Mouse (Mus musculus) MEL (cell line): Measurements from ENCODE around the gene Usp19. TPM values are rescaled to one million over a fixed set of nuclear protein-coding genes. Genes with fewer than 3 reads are reported as not detected.

Experiments
- DNase-seq: peaks from one replicate; pipeline ENCODE4 v3.0.0; 2011; ENCODE audit warnings: low read depth, low spot score
- H3K27ac ChIP-seq: 2 replicates; pipeline ENCODE4 v1.5.1; 2012; ENCODE audit warnings: low read depth, mild to moderate bottlenecking, control low read depth, low read length, moderate library complexity; ENCODE audit not compliant: control insufficient read depth
- H3K27me3 ChIP-seq, 2 experiments: fragments of 150-350 bp in 1 of 2; sonication (generic) in 1 of 2; 2 replicates each; pipeline ENCODE4 v1.6.1; 2012; ENCODE audit warnings: low read length in 2 of 2, mild to moderate bottlenecking in 2 of 2, improper control_type of control experiment in 1 of 2, moderate library complexity in 1 of 2; ENCODE audit not compliant: insufficient read depth in 2 of 2, control insufficient read depth in 1 of 2
- H3K36me3 ChIP-seq, 2 experiments: 2 replicates each; pipeline ENCODE4 v1.6.1; 2012 to 2014; ENCODE audit warnings: low read length in 2 of 2, improper control_type of control experiment in 1 of 2, inconsistent platforms in 1 of 2, mild to moderate bottlenecking in 1 of 2; ENCODE audit not compliant: insufficient read depth in 2 of 2, control insufficient read depth in 1 of 2
- H3K4me1 ChIP-seq, 2 experiments: fragments of 150-350 bp in 1 of 2; sonication (generic) in 1 of 2; 2 replicates each; pipeline ENCODE4 v1.6.1; 2012; ENCODE audit warnings: low read length in 2 of 2, improper control_type of control experiment in 1 of 2, mild to moderate bottlenecking in 1 of 2; ENCODE audit not compliant: insufficient read depth in 2 of 2, control insufficient read depth in 1 of 2
- H3K4me3 ChIP-seq, 2 experiments: fragments of 150-350 bp in 1 of 2; sonication (generic) in 1 of 2; 2 replicates each; pipeline ENCODE4 v1.5.1; 2012; ENCODE audit warnings: low read depth in 2 of 2, low read length in 2 of 2, mild to moderate bottlenecking in 2 of 2, moderate library complexity in 2 of 2, control low read depth in 1 of 2, improper control_type of control experiment in 1 of 2; ENCODE audit not compliant: control insufficient read depth in 1 of 2, insufficient read depth in 1 of 2
- H3K79me2 ChIP-seq: 2 replicates; pipeline ENCODE4 v1.6.1; 2012; ENCODE audit warnings: mild to moderate bottlenecking, low read length, moderate library complexity; ENCODE audit not compliant: control insufficient read depth, poor library complexity, insufficient read depth
- H3K9ac ChIP-seq: 2 replicates; pipeline ENCODE4 v1.6.1; 2012; ENCODE audit warnings: low read depth, mild to moderate bottlenecking, control low read depth, low read length, moderate library complexity; ENCODE audit not compliant: control insufficient read depth, poor library complexity, severe bottlenecking
- H3K9me3 ChIP-seq: fragments of 150-350 bp; sonication (generic); replicated peaks from 2 replicates; pipeline ENCODE4 v1.6.1; 2012; ENCODE audit warnings: mild to moderate bottlenecking, low read length, improper control_type of control experiment, moderate library complexity; ENCODE audit not compliant: insufficient read depth
- BHLHE40 ChIP-seq: IDR thresholded peaks from 2 replicates; pipeline ENCODE4 v1.6.1; 2012; ENCODE audit warnings: low read depth, mild to moderate bottlenecking, inconsistent platforms, low read length, improper control_type of control experiment, borderline replicate concordance
- CHD2 ChIP-seq: IDR thresholded peaks from 2 replicates; pipeline ENCODE4 v1.6.1; 2011; ENCODE audit warnings: low read length, improper control_type of control experiment
- E2F4 ChIP-seq: IDR thresholded peaks from 2 replicates; pipeline ENCODE4 v1.6.1; 2011; ENCODE audit warnings: low read depth, low read length, improper control_type of control experiment, borderline replicate concordance
- ELF1 ChIP-seq: IDR thresholded peaks from 2 replicates; pipeline ENCODE4 v1.6.1; 2014; ENCODE audit warnings: low read depth, mild to moderate bottlenecking, inconsistent platforms, low read length, improper control_type of control experiment, moderate library complexity
- EP300 ChIP-seq, 2 experiments: IDR thresholded peaks; 2 replicates each; pipeline ENCODE4 v1.6.1; 2011; ENCODE audit warnings: improper control_type of control experiment in 2 of 2, low read length in 2 of 2, low read depth in 1 of 2, mild to moderate bottlenecking in 1 of 2
- ETS1 ChIP-seq: IDR thresholded peaks from 2 replicates; pipeline ENCODE4 v1.6.1; 2012; ENCODE audit warnings: low read depth, mild to moderate bottlenecking, inconsistent platforms, low read length, improper control_type of control experiment, moderate library complexity
- GABPA ChIP-seq: IDR thresholded peaks from 2 replicates; pipeline ENCODE4 v1.6.1; 2012; ENCODE audit warnings: low read depth, mild to moderate bottlenecking, inconsistent platforms, low read length, improper control_type of control experiment, moderate library complexity
- GATA1 ChIP-seq: IDR thresholded peaks from 2 replicates; pipeline ENCODE4 v1.6.1; 2011; ENCODE audit warnings: low read depth, low read length, improper control_type of control experiment
- HCFC1 ChIP-seq: IDR thresholded peaks from 2 replicates; pipeline ENCODE4 v1.6.1; 2012; ENCODE audit warnings: low read depth, mild to moderate bottlenecking, inconsistent platforms, low read length, improper control_type of control experiment, moderate library complexity
- JUND ChIP-seq: IDR thresholded peaks from 2 replicates; pipeline ENCODE4 v1.6.1; 2011; ENCODE audit warnings: low read depth, mild to moderate bottlenecking, improper control_type of control experiment, low read length
- KAT2A ChIP-seq: conservative IDR thresholded peaks from 2 replicates; pipeline ENCODE4 v1.6.1; 2012; ENCODE audit warnings: low read depth, low read length, improper control_type of control experiment, inconsistent platforms
- MAFK ChIP-seq: IDR thresholded peaks from 2 replicates; pipeline ENCODE4 v1.6.1; 2011; ENCODE audit warnings: low read depth, mild to moderate bottlenecking, low read length, improper control_type of control experiment, borderline replicate concordance
- MAX ChIP-seq: IDR thresholded peaks from 2 replicates; pipeline ENCODE4 v1.6.1; 2011; ENCODE audit warnings: low read length, improper control_type of control experiment
- MEF2A ChIP-seq: IDR thresholded peaks from 2 replicates; pipeline ENCODE4 v1.6.1; 2014; ENCODE audit warnings: low read depth, mild to moderate bottlenecking, inconsistent platforms, low read length, improper control_type of control experiment; ENCODE audit not compliant: poor library complexity, insufficient replicate concordance, severe bottlenecking; ENCODE audit errors: extremely low read depth
- MXI1 ChIP-seq: IDR thresholded peaks from 2 replicates; pipeline ENCODE4 v1.6.1; 2011; ENCODE audit warnings: mild to moderate bottlenecking, low read depth, low read length, improper control_type of control experiment
- MYB ChIP-seq: IDR thresholded peaks from 2 replicates; pipeline ENCODE4 v1.6.1; 2011; ENCODE audit warnings: mild to moderate bottlenecking, low read depth, low read length, improper control_type of control experiment
- NELFE ChIP-seq: IDR thresholded peaks from 2 replicates; pipeline ENCODE4 v1.6.1; 2011; ENCODE audit warnings: low read depth, low read length, improper control_type of control experiment
- NRF1 ChIP-seq: IDR thresholded peaks from 2 replicates; pipeline ENCODE4 v1.6.1; 2014; ENCODE audit warnings: low read depth, mild to moderate bottlenecking, inconsistent platforms, low read length, improper control_type of control experiment, moderate library complexity; ENCODE audit not compliant: poor library complexity, insufficient read depth, severe bottlenecking
- POLR2A ChIP-seq, 2 experiments: IDR thresholded peaks; 2 replicates each; pipeline ENCODE4 v1.6.1; 2011 to 2012; ENCODE audit warnings: low read length in 2 of 2, mild to moderate bottlenecking in 2 of 2, control low read depth in 1 of 2, improper control_type of control experiment in 1 of 2, low read depth in 1 of 2, moderate library complexity in 1 of 2; ENCODE audit not compliant: control insufficient read depth in 1 of 2, insufficient read depth in 1 of 2, poor library complexity in 1 of 2
- POLR2AphosphoS2 ChIP-seq: IDR thresholded peaks from 2 replicates; pipeline ENCODE4 v1.6.1; 2011; ENCODE audit warnings: low read length, improper control_type of control experiment
- POLR2AphosphoS5 ChIP-seq: IDR thresholded peaks from 2 replicates; pipeline ENCODE4 v1.6.1; 2012; ENCODE audit warnings: low read depth, borderline replicate concordance, mild to moderate bottlenecking, inconsistent platforms, low read length, moderate library complexity, mixed read lengths
- RAD21 ChIP-seq: IDR thresholded peaks from 2 replicates; pipeline ENCODE4 v1.6.1; 2011; ENCODE audit warnings: mild to moderate bottlenecking, low read depth, low read length, improper control_type of control experiment
- RCOR1 ChIP-seq: IDR thresholded peaks from 2 replicates; pipeline ENCODE4 v1.6.1; 2012; ENCODE audit warnings: low read depth, mild to moderate bottlenecking, inconsistent platforms, low read length, improper control_type of control experiment
- SIN3A ChIP-seq: IDR thresholded peaks from 2 replicates; pipeline ENCODE4 v1.6.1; 2012; ENCODE audit warnings: low read length, improper control_type of control experiment, inconsistent platforms
- SMC3 ChIP-seq: IDR thresholded peaks from 2 replicates; pipeline ENCODE4 v1.6.1; 2011; ENCODE audit warnings: low read depth, low read length, improper control_type of control experiment
- TBP ChIP-seq: IDR thresholded peaks from 2 replicates; pipeline ENCODE4 v1.8.0; 2011; ENCODE audit warnings: low read depth, low read length, improper control_type of control experiment
- TCF12 ChIP-seq: IDR thresholded peaks from 2 replicates; pipeline ENCODE4 v1.6.1; 2014; ENCODE audit warnings: low read depth, mild to moderate bottlenecking, inconsistent platforms, low read length, improper control_type of control experiment, moderate library complexity
- USF1 ChIP-seq: IDR thresholded peaks from 2 replicates; pipeline ENCODE4 v1.6.1; 2014; ENCODE audit warnings: low read depth, mild to moderate bottlenecking, inconsistent platforms, low read length, improper control_type of control experiment, moderate library complexity
- USF2 ChIP-seq, 2 experiments: IDR thresholded peaks; 2 replicates each; pipeline ENCODE4 v1.6.1; 2011 to 2012; ENCODE audit warnings: improper control_type of control experiment in 2 of 2, low read length in 2 of 2, borderline replicate concordance in 1 of 2, inconsistent platforms in 1 of 2, low read depth in 1 of 2, mild to moderate bottlenecking in 1 of 2; ENCODE audit not compliant: insufficient read depth in 1 of 2
- ZC3H11A ChIP-seq: IDR thresholded peaks from 2 replicates; pipeline ENCODE4 v1.6.1; 2012; ENCODE audit warnings: low read depth, mild to moderate bottlenecking, inconsistent platforms, low read length, improper control_type of control experiment
- polyA plus RNA-seq, 2 experiments: library from polyadenylated mRNA; stranded (reverse) in 1 of 2; unstranded in 1 of 2; fragments of >175 nt in 1 of 2; fragments of >200 nt in 1 of 2; gene quantifications; 2 replicates each; pipeline versions ENCODE4 v1.2.1 to v1.2.4; 2012; ENCODE audit warnings: low replicate concordance in 2 of 2, low read depth in 1 of 2; ENCODE audit not compliant: insufficient read length in 2 of 2, insufficient read depth in 1 of 2, missing spikeins in 1 of 2
- total RNA-seq: library from RNA; depleted of rRNA; stranded (reverse); fragments of 300-350 nt; gene quantifications from 2 replicates; pipeline ENCODE4 v1.2.3, GENCODE M21; 2012

Usp19 gene
- total and polyA plus RNA-seq, 3 experiments, result 76.1 to 162 TPM; not detected in 1

GRCm38 (mm10) chr9:108517931-108518332, 27.5 kb downstream of the Usp19 start (continued):
- TF ChIP-seq JUND (no peak), BHLHE40 (no peak), ZC3H11A (no peak), USF1 (no peak), POLR2A (IDR thresholded peaks at IDR 0.05; ENCODE audit: control insufficient read depth in 1 of 2, insufficient read depth in 1 of 2, low read depth in 1 of 2, low read length in 2 of 2, poor library complexity in 1 of 2) (peak in 1 of 2 experiments; percentile 61; a peak in 2 of 4 replicates), KAT2A (peak; percentile 50), MAX (peak; percentile 70), SMC3 (0 out of 2 replicates have a peak, but pooled peaks have one; percentile 11), MXI1 (peak; percentile 92), MAFK (no peak; the same call in 1 of the 2 replicates), NELFE (peak; percentile 46), E2F4 (no peak), ELF1 (peak; percentile 37; the same call in 1 of the 2 replicates), TCF12 (no peak), RAD21 (no peak)

- Histone ChIP-seq H3K36me3 (peaks cover 27 to 35% of the 10 kb centered on the region in 2 experiments), H3K79me2 (peaks cover 64% of the 10 kb centered on the region), H3K27me3 (no peaks in the 10 kb centered on the region)
- no peak for TF ChIP-seq MEF2A
- TF ChIP-seq POLR2AphosphoS5, result no peak
- peak; percentile 66 for TF ChIP-seq ETS1
- peak; percentile 59 to 77 for TF ChIP-seq EP300 (IDR thresholded peaks at IDR 0.05; ENCODE audit: low read depth in 1 of 2, low read length in 2 of 2)
- TF ChIP-seq JUND, result no peak
- no peak for TF ChIP-seq ZC3H11A
- no peak for TF ChIP-seq E2F4
- TF ChIP-seq SIN3A, result peak; percentile 62
- no peak for TF ChIP-seq GABPA
- peak; percentile 93 for TF ChIP-seq GATA1
- TF ChIP-seq BHLHE40, result no peak
- no peak for TF ChIP-seq CHD2
- TF ChIP-seq POLR2AphosphoS2, result no peak
- TF ChIP-seq NELFE, result no peak
- no peak for TF ChIP-seq MAFK
- no peak for TF ChIP-seq USF2 (IDR thresholded peaks at IDR 0.05; ENCODE audit: borderline replicate concordance in 1 of 2, insufficient read depth in 1 of 2, low read depth in 1 of 2, low read length in 2 of 2)
- TF ChIP-seq NRF1, result no peak
- peak; percentile 84 for TF ChIP-seq RCOR1
- peak; percentile 50; the same call in 1 of the 2 replicates for TF ChIP-seq MXI1
- no peak for TF ChIP-seq ELF1
- TF ChIP-seq HCFC1, result no peak
- TF ChIP-seq TBP, result no peak
- no peak for TF ChIP-seq MAX
- no peak for TF ChIP-seq MYB
- TF ChIP-seq, all 39 proteins: peak for 6
- Histone ChIP-seq H3K9ac (no peak overlapping the region), H3K4me3 (no peak overlapping the region), H3K27ac (peak overlapping the region; percentile 20), H3K4me1 (peaks cover 6 to 13% of the 10 kb centered on the region in 2 experiments), H3K9me3 (no peaks in the 10 kb centered on the region)
- peak; percentile 86 for DNase-seq
These were observed 31.2 kb downstream of the Usp19 start for GRCm38 (mm10) chr9:108521604-108522003.
